Mouse (Mus musculus) lung, postnatal 25 days (tissue): ENCODE measurements around the gene Clstn1.
A peak's percentile ranks its signal among the peaks of the same experiment; 100 is the strongest.

ENCODE experiments used
- DNase-seq: peaks from one replicate; pipeline ENCODE4 v3.0.0; 2022; ENCODE audit warnings: low spot score

Clstn1 gene

DNA sequence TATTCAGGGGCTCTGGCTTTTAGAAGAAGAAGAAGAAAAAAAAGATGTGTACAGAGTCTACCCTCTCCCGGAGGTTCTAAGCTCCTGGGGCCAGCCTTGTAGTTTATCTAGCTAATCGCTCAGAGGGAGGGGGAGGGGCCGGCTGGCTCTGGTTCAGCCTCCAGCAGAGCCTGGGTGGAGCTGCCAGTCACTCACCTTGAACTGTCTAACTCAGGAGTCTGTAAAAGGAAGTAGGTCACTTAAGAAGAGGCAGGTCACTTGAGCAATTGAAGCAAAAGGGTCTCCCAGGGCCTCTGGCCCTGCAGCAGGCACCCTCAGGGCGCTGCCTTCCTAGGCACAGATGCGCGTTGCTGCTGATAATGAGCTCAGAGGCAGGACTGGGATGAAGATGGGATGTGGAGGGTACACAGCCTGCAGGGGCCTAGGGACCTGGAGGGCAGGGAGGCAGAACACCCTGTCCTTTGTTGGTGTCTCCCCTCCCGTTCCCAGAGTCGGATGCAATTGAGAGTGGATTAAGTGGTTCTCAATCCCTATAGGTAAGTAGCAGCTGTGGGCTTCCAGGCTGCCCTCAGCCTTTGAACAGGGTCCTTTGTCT lies 18.7 kb upstream of the Clstn1 start:
- peak; percentile 56 for DNase-seq

DNA sequence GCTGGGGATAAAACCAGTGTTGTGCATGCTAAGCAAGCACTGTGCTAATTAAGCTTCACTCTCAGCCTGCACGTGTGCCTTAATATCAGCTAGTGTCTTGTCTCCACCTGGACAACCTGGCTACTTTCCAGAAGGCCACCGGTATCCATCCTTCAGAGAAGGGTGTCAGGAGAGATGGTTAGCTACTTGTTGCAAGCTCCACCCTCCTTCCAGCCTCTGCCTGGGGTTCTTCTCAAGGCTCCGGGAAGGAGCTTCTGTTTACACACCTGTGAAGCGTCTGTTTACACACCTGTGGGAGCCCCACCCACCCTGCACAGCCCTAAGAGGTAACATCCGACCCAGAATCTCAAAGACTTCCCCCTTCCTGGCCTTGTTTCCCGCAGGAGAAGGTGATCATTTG lies 17.6 kb upstream of the Clstn1 start:
- no peak for DNase-seq

DNA sequence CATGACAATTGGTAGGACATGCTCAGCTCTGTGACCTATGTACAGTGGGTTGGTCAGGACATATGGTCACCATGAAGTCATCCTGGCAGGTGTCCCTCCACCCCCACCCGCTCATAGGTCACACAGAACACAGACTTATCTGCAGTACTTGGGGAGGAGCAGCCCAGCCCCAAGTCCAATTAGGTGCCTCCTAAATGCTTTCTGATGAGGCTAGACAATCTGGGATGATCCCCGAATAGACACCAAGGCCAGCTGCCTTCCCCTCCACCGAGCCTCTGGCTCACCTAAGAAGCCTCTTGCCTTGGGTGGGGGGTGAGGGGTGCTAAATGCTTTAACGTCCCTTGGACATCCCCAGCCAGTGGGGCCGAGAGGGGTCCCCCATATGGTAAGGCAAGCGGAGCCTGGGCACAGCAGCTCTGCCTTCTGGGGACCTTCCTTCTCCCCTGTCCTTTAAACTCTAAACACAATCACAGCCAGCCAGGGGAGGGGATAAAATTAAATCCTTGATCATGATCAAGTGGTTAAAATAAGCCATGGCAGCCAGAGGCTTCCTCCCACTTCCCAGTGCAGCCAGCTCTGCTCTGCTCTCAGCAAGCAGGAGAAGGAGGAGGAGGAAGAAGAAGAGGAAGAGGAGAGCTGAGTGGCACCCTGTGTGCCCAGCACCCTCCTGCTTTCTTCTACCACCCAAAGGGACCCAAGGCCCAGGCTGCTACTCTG lies 16.3 kb upstream of the Clstn1 start:
- DNase-seq = no peak

DNA sequence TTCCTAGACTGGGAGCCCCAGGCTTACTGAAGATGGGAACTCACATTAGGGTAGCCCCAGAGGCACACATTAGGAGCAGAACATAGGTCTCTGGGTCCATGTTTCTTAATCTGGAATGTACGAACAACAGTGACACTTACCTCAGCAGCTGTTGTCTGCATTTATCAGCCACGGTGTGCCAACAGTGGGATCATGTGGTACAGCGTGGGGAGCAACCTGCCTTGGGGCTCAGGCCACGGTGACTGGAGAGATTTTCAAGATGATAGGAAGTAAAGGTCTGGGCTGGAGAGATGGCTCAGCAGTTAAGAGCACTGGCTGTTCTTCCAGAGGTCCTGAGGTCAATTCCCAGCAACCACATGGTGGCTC lies 15.8 kb upstream of the Clstn1 start:
- DNase-seq = no peak

DNA sequence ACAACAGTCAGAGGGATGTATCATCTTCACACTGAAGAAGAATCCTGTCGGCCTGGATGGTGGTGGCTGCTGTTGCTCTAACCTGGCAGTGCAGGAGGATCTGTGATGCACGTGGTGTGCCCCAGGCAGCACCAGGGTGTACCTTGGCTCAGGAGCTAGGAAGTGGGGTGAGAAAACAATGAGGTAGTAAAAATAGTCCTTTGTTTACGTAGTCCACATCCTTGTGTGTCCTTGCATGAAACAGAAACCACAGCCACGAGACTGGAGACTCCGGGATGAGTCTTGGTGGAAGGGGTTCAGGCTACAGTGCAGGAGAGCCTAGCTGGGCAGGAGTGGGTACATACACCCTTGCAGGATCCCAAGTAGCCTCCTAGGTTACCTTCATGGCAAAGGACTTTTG lies 15.1 kb upstream of the Clstn1 start:
- peak; percentile 76 for DNase-seq

DNA sequence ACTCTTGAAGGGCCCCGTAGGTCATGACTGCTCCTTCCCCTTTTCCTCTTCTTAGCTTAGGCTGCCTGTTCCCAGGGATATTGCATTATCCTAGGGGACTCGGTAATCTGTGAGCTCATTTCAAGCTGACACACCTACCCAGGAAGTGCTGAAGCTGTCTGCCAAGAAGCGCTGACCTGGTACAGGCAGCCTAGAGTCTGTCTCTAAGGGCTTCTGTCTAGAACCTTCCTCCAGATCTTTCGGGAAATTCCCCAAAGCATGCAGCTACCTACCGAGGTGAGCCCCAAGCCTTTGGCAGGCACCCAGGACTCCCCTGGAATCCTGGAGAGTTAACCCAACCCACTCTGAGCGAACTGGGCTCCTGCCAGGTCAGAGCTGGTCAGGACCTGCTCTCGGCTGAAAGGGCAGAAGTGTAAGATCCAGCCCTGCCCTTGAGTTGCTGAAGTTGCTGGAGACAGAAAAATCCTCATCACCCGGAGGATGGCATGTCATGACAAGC lies 14.6 kb upstream of the Clstn1 start:
- peak; percentile 79 for DNase-seq

DNA sequence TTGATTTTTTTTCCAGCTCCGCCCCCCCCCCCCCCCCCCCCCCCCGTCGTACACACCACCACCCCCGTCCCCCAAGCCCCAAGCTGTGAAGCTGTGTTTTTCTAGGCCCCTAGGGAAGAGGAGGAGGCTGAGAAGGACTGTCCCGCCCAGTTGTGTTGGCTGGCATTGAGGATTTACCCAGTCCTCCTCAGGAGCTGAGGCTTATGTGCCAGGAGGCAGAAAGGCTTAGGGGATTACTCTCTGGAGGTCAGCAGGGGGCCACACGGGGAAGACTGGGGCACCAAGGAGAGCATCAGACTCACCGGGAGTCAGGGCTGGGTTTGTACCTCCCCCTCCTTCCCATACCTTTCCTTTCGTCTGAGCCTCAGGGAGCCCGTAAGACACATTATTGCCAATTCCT lies 13.8 kb upstream of the Clstn1 start:
- DNase-seq = no peak

DNA sequence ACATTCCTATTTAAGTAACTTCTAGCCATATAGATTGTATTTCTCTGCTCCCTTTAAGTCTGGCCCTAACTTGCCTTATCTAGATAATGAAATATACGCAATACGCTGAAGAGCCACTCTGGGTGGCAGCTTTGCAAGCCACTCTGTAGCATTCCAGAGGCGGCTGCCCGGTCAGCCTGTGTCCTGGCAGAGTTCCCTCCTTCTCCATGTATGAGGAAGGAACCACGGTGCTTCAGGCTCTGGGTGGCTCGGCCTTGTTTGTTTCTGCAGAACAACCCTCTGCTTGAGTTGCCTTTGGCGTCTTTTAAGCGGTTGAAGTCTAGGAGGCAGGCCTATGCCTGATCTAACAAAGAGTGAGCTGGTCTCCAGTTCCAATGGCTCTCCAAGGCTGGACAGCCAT lies 13.4 kb upstream of the Clstn1 start:
- DNase-seq = peak; percentile 88

DNA sequence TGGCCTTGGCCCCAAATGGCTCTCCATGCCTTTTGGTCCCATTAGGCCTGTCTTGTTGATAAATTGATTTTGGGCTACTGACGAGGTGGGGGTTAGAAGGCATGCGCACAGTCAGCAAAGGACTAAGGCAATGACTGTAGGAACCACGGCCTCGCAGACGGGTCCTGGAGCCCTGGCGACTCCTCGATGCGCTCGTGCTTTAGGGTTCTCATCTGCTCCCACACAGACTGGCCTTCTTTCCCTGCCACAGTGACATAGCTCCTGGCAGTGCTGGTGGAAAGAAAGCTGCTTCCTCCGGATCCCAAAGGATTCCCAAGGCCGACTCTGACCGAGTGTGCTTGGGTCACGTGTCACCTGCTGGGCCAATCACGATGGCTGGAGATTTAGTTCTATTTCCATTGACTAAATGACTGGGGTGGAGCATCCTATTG lies 11.9 kb upstream of the Clstn1 start:
- no peak for DNase-seq

DNA sequence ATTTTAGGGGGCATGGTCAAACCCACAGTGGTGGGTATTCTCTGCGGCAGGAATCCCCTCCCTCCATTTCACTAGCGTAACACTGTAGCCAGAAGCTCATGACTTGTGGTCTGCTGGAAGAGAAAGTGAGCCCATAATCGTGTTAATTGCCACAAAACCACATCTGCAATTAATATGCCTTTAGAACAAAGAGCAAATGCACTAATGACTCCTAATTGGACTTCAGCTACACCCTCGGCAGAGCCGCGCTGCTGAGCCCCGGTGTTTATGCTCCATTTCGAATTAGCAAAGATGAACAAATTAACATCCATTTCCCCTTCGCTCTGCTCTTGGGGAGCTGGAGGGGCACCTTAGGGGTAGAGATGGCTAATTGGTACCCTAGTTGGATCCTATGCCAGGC lies 10.2 kb upstream of the Clstn1 start:
- no peak for DNase-seq

DNA sequence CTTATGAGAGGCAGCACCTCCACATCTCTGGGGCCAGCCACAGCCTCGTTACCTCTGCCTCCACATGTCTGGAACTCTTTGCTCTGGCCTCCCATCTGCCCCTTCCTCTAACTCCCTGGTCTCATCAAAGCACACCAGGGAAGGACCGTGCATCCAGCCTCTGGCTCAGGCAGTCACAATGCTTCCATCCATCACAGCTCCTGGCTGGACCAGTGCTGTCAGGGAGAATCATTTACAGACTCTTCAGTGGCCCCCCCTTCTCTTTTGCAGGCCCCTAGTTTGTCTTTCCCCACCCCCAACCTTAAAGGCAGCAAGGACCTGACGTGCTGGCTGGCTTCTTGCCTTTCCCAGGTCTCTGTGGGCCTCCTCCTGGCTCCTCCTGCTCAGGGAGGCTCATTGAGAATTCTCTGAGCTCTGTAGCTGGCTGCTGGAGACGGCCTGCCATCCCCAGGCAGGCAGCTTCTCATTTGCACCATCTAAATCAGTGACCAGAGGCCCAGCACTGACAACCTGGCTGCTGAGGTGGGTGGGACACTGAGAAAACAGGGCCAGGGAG lies 9.2 kb upstream of the Clstn1 start:
- DNase-seq = no peak

DNA sequence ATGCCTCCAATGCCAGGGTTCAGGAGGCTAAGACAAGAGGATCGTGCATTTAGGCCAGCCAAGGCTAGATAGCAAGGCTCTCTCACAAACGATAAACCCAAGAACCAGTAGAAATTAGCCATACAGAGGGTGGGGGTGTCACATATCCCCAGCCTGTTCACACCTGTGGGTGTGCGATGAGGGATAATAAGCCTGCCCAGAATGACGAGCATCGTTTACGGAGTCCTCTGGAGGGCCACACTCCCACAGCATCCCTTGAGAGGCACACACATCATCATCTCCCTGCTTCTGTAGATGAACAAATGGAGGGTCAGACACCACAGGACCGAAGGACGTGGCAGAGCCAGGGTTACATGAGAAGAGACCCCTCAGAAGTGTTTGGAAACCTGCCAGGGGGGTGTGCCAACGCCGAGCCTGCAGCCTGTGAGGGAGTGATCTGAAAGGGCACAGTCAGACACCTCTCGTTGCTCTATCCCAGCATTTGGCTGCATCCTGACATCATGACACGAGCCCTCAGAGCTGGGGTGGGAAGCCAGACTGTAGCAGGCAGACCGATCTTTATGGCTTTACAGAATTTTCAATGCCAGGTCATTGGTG lies 8.1 kb upstream of the Clstn1 start:
- DNase-seq = no peak

DNA sequence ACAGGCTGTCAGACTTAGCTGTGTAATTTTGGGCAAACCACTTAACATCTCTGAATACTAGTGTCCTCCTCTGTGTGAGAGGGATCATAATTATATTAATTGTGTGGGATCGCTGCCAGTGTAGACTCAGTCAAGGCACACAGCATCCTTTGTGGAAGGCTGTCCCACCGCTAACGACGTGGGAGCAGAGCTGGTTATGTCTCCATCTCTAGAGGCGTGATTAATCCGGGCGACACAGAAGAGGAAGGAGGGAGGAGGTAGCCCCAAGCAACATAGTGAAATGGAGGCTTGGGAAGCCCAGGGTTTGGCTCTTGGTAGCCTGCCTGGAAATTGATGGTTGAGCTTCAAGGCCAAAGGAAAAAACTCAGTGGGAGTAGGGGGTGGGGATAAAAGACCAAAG lies 7.4 kb upstream of the Clstn1 start:
- DNase-seq = no peak

DNA sequence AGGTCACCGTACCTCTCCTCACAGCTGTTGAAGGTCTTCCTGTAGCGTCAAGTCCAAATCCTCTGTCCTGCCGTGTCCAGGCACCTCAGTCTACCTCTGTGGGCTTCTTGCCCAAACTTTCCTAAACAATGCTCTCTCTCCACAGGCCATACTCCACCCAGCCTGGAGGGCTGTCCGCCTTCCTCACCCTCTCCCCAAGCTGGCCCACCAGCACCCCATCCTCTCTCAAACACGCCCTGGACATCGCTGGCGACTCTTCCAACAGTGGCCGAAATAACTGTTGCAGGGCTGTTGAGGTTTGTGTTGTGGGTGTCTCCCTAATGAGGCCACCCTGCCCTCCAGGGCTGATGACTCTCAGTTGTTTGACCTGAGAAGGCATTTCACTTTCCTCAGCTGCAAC lies 1.0 kb upstream of the Clstn1 start:
- no peak for DNase-seq

DNA sequence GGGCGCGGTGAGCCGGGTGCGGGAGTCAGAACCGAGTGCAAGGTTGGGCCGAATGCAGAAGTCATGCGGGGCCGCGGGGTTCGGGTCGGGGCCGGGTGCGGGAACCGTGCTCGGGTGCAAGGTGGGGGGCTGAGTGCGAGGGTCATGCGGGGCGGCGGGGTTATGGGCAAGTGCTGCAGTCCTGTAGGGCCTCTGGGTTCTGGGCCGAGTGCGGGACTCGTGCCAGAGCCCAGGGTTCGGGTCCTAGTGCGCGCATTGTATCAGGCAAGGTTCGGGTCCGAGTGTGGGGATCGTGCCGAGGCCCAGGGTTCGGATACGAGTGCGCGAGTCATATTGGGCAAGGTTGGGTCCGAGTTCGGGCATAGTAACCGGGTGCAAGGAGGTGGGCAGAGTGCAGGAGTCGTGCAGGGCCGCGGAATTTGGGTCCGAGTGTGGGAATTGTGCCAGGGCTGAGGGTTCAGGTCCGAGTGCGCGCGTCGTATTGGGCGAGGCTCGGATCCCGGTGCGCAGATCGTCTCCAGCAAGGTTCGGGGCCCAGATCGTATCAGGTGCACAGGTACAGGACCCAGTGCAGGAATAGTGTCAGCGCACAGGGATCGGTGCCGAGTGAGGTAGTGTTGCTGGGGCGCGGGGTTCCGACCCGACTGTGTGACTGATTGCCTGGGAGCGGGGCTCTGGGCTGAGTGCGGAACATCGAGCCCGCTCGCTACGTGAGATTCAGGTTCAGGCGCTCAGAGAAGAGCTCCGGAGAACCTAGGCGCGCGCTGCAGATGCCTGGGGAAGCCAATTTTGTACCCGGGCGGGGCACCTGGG lies 721 bp downstream of the Clstn1 start:
- no peak for DNase-seq

DNA sequence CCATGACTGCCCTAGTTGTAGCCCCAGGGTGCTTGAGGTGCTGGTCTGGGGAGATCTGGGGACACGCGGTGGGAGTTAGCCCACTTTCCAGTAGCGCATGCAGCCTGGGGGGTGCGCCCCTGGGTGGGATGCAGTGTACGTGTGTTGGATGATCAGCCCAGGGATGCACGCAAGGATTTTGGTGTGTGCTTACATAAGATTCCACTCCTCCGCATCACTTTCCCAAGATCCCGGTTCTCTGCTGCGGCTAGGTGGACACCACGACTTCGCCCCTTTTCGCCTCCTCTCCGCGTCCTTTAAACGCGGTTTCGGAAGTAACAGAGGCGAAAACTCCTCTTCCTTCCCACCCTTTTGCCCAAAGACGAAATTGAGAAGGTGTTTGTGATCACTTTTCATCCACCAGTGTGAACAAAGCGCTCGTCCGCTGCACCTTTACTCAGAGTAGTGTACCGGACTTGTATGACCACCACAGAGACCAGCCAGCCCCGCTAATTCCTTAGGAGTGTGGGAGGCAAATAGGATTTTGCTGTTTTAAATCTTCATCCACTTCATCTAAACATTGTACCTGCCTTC lies 1.4 kb downstream of the Clstn1 start:
- DNase-seq = no peak

DNA sequence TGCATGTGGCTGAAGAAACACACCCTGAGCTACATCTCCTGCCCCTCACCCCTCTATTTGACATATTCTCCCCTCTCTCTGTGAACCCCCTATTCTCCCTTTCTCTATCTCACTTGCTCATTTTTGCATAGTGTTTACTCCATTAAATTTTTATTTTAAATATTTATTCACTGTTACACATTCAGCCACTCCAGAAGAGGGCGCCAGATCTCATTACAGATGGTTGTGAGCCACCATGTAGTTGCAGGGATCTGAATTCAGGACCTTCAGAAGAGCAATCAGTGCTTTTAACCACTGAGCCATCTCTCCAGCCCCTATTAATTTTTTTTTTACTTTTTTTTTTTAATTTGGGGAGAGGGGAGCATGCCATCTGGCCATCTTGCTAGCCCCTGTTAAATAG lies 3.9 kb downstream of the Clstn1 start:
- DNase-seq = no peak

DNA sequence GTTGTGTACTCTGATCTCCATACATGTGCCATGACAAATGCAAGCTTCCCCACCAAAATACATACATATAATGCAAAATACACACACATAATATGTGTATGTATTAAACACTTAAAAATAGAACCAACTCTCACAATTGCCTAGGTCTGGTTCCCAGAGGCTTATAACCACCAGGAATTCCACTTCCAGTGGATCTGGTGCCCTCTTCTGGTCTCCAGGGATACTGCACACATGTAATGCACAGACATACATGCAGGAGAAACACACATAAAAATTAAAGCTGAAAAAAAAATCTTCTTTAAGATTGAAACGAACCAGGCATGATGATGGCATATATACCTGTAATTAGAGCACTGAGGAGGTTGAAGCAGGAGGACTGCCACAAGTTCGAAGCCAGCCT lies 5.2 kb downstream of the Clstn1 start:
- DNase-seq = no peak

DNA sequence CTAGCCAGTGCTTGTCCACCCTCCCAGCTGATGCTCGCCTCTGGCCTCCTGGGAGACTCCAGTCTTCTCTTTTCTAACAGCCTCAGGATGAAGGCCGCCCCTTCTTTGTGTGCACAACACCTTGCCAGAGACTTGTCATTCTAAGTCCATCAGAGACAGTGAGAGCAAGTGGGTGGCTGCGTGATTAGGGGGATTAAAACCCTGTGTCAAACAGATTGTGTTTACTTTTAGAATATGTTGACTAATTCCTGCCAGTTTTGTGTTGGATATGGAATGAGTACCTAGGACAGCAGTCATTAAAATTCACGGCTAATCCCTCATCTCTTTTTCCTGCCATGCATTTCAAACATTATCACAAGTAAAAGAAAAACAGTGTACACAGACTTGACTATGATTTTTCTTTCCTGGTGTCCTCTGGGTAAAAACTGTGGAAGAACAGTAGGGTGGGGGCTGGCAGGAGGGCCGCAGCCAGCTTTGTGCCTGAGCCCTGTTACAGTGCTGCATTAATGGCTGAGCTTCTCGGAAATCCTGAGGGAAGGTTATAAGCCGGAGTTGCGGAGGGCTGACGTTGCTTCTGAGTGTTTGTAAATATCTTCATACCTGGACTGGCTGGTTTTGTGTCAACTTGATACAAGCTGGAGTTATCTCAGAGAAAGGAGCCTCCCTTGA lies 8.8 kb downstream of the Clstn1 start:
- DNase-seq = no peak

DNA sequence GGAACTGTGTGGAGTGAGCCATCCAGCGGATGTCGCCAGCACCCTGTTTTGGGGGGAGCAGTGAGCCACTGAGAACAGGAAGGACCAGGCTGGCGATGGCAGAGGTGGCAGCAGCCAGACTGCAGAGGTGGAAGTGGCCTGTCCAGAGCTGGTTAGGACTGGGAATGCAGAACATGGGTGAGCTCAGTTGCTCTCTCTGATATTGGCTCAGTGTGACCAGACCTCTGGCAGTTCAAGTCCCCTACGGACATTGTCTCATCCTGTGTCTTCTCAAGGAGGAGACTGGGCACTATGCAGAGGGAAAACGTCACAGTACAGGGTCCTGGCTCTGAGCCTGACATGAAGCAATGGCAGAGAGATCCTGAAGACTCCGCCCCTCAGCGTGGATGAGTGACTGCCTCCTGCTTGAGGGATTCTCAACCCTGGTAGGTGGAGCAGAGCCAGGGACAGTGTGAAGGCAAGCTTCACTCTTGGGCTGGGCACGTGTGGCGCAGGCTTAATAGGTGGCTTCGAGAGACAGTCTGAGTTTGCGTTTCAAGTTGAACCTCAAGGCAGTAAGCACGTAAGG lies 11.5 kb downstream of the Clstn1 start:
- DNase-seq = peak; percentile 50

DNA sequence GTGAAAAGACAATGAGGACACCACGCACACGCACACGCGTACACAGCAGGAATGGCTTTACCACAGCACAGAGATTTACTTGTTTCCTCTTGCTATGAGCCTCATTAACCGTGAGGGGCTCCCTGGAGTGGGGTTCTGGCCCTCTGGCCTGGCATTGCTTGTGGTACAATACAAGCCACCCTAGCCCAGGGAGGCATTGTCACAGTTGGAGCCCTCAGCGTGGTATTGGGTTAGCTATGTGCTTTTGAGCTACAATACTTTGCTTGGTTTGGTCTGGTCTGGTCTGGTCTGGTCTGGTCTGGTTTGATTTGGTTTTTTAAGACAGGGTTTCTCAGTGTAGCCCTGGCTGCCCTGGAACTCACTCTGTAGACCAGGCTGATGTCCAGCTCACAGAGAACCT lies 13.3 kb downstream of the Clstn1 start:
- DNase-seq = no peak
